Mouse (Mus musculus) MEL (cell line): Measurements from ENCODE around the gene Cblc. TPM values are rescaled to one million over a fixed set of nuclear protein-coding genes. Genes with fewer than 3 reads are reported as not detected.
A peak's percentile ranks its signal among the peaks of the same experiment; 100 is the strongest.

Experiments
- DNase-seq: peaks from one replicate; pipeline ENCODE4 v3.0.0; 2011; ENCODE audit warnings: low read depth, low spot score
- H3K27ac ChIP-seq: 2 replicates; pipeline ENCODE4 v1.5.1; 2012; ENCODE audit warnings: low read depth, mild to moderate bottlenecking, control low read depth, low read length, moderate library complexity; ENCODE audit not compliant: control insufficient read depth
- H3K27me3 ChIP-seq, 2 experiments: fragments of 150-350 bp in 1 of 2; sonication (generic) in 1 of 2; 2 replicates each; pipeline ENCODE4 v1.6.1; 2012; ENCODE audit warnings: low read length in 2 of 2, mild to moderate bottlenecking in 2 of 2, improper control_type of control experiment in 1 of 2, moderate library complexity in 1 of 2; ENCODE audit not compliant: insufficient read depth in 2 of 2, control insufficient read depth in 1 of 2
- H3K36me3 ChIP-seq, 2 experiments: 2 replicates each; pipeline ENCODE4 v1.6.1; 2012 to 2014; ENCODE audit warnings: low read length in 2 of 2, improper control_type of control experiment in 1 of 2, inconsistent platforms in 1 of 2, mild to moderate bottlenecking in 1 of 2; ENCODE audit not compliant: insufficient read depth in 2 of 2, control insufficient read depth in 1 of 2
- H3K4me1 ChIP-seq, 2 experiments: fragments of 150-350 bp in 1 of 2; sonication (generic) in 1 of 2; 2 replicates each; pipeline ENCODE4 v1.6.1; 2012; ENCODE audit warnings: low read length in 2 of 2, improper control_type of control experiment in 1 of 2, mild to moderate bottlenecking in 1 of 2; ENCODE audit not compliant: insufficient read depth in 2 of 2, control insufficient read depth in 1 of 2
- H3K4me3 ChIP-seq, 2 experiments: fragments of 150-350 bp in 1 of 2; sonication (generic) in 1 of 2; 2 replicates each; pipeline ENCODE4 v1.5.1; 2012; ENCODE audit warnings: low read depth in 2 of 2, low read length in 2 of 2, mild to moderate bottlenecking in 2 of 2, moderate library complexity in 2 of 2, control low read depth in 1 of 2, improper control_type of control experiment in 1 of 2; ENCODE audit not compliant: control insufficient read depth in 1 of 2, insufficient read depth in 1 of 2
- H3K79me2 ChIP-seq: 2 replicates; pipeline ENCODE4 v1.6.1; 2012; ENCODE audit warnings: mild to moderate bottlenecking, low read length, moderate library complexity; ENCODE audit not compliant: control insufficient read depth, poor library complexity, insufficient read depth
- H3K9ac ChIP-seq: 2 replicates; pipeline ENCODE4 v1.6.1; 2012; ENCODE audit warnings: low read depth, mild to moderate bottlenecking, control low read depth, low read length, moderate library complexity; ENCODE audit not compliant: control insufficient read depth, poor library complexity, severe bottlenecking
- H3K9me3 ChIP-seq: fragments of 150-350 bp; sonication (generic); replicated peaks from 2 replicates; pipeline ENCODE4 v1.6.1; 2012; ENCODE audit warnings: mild to moderate bottlenecking, low read length, improper control_type of control experiment, moderate library complexity; ENCODE audit not compliant: insufficient read depth
- CHD1 ChIP-seq: IDR thresholded peaks from 2 replicates; pipeline ENCODE4 v1.6.1; 2012; ENCODE audit warnings: low read depth, mild to moderate bottlenecking, inconsistent platforms, low read length, improper control_type of control experiment
- CHD2 ChIP-seq: IDR thresholded peaks from 2 replicates; pipeline ENCODE4 v1.6.1; 2011; ENCODE audit warnings: low read length, improper control_type of control experiment
- CTCF ChIP-seq, 3 experiments: IDR thresholded peaks in 2 of 3; conservative IDR thresholded peaks in 1 of 3; 2 replicates each; pipeline ENCODE4 v1.5.1; 2011 to 2012; ENCODE audit warnings: low read length in 3 of 3, low read depth in 2 of 3, mild to moderate bottlenecking in 2 of 3, improper control_type of control experiment in 1 of 3, inconsistent platforms in 1 of 3, mixed read lengths in 1 of 3, moderate library complexity in 1 of 3; ENCODE audit not compliant: control insufficient read depth in 1 of 3, insufficient read depth in 1 of 3, poor library complexity in 1 of 3, severe bottlenecking in 1 of 3
- ELF1 ChIP-seq: IDR thresholded peaks from 2 replicates; pipeline ENCODE4 v1.6.1; 2014; ENCODE audit warnings: low read depth, mild to moderate bottlenecking, inconsistent platforms, low read length, improper control_type of control experiment, moderate library complexity
- EP300 ChIP-seq, 2 experiments: IDR thresholded peaks; 2 replicates each; pipeline ENCODE4 v1.6.1; 2011; ENCODE audit warnings: improper control_type of control experiment in 2 of 2, low read length in 2 of 2, low read depth in 1 of 2, mild to moderate bottlenecking in 1 of 2
- ETS1 ChIP-seq: IDR thresholded peaks from 2 replicates; pipeline ENCODE4 v1.6.1; 2012; ENCODE audit warnings: low read depth, mild to moderate bottlenecking, inconsistent platforms, low read length, improper control_type of control experiment, moderate library complexity
- GABPA ChIP-seq: IDR thresholded peaks from 2 replicates; pipeline ENCODE4 v1.6.1; 2012; ENCODE audit warnings: low read depth, mild to moderate bottlenecking, inconsistent platforms, low read length, improper control_type of control experiment, moderate library complexity
- GATA1 ChIP-seq: IDR thresholded peaks from 2 replicates; pipeline ENCODE4 v1.6.1; 2011; ENCODE audit warnings: low read depth, low read length, improper control_type of control experiment
- HCFC1 ChIP-seq: IDR thresholded peaks from 2 replicates; pipeline ENCODE4 v1.6.1; 2012; ENCODE audit warnings: low read depth, mild to moderate bottlenecking, inconsistent platforms, low read length, improper control_type of control experiment, moderate library complexity
- JUND ChIP-seq: IDR thresholded peaks from 2 replicates; pipeline ENCODE4 v1.6.1; 2011; ENCODE audit warnings: low read depth, mild to moderate bottlenecking, improper control_type of control experiment, low read length
- KAT2A ChIP-seq: conservative IDR thresholded peaks from 2 replicates; pipeline ENCODE4 v1.6.1; 2012; ENCODE audit warnings: low read depth, low read length, improper control_type of control experiment, inconsistent platforms
- MAFK ChIP-seq: IDR thresholded peaks from 2 replicates; pipeline ENCODE4 v1.6.1; 2011; ENCODE audit warnings: low read depth, mild to moderate bottlenecking, low read length, improper control_type of control experiment, borderline replicate concordance
- MAX ChIP-seq: IDR thresholded peaks from 2 replicates; pipeline ENCODE4 v1.6.1; 2011; ENCODE audit warnings: low read length, improper control_type of control experiment
- MAZ ChIP-seq: IDR thresholded peaks from 2 replicates; pipeline ENCODE4 v1.6.1; 2012; ENCODE audit warnings: low read depth, mild to moderate bottlenecking, inconsistent platforms, low read length, improper control_type of control experiment
- MEF2A ChIP-seq: IDR thresholded peaks from 2 replicates; pipeline ENCODE4 v1.6.1; 2014; ENCODE audit warnings: low read depth, mild to moderate bottlenecking, inconsistent platforms, low read length, improper control_type of control experiment; ENCODE audit not compliant: poor library complexity, insufficient replicate concordance, severe bottlenecking; ENCODE audit errors: extremely low read depth
- MXI1 ChIP-seq: IDR thresholded peaks from 2 replicates; pipeline ENCODE4 v1.6.1; 2011; ENCODE audit warnings: mild to moderate bottlenecking, low read depth, low read length, improper control_type of control experiment
- MYB ChIP-seq: IDR thresholded peaks from 2 replicates; pipeline ENCODE4 v1.6.1; 2011; ENCODE audit warnings: mild to moderate bottlenecking, low read depth, low read length, improper control_type of control experiment
- MYC ChIP-seq: IDR thresholded peaks from 2 replicates; pipeline ENCODE4 v1.6.1; 2011; ENCODE audit warnings: low read depth, mild to moderate bottlenecking, low read length, improper control_type of control experiment, moderate library complexity
- NELFE ChIP-seq: IDR thresholded peaks from 2 replicates; pipeline ENCODE4 v1.6.1; 2011; ENCODE audit warnings: low read depth, low read length, improper control_type of control experiment
- NRF1 ChIP-seq: IDR thresholded peaks from 2 replicates; pipeline ENCODE4 v1.6.1; 2014; ENCODE audit warnings: low read depth, mild to moderate bottlenecking, inconsistent platforms, low read length, improper control_type of control experiment, moderate library complexity; ENCODE audit not compliant: poor library complexity, insufficient read depth, severe bottlenecking
- POLR2A ChIP-seq, 2 experiments: IDR thresholded peaks; 2 replicates each; pipeline ENCODE4 v1.6.1; 2011 to 2012; ENCODE audit warnings: low read length in 2 of 2, mild to moderate bottlenecking in 2 of 2, control low read depth in 1 of 2, improper control_type of control experiment in 1 of 2, low read depth in 1 of 2, moderate library complexity in 1 of 2; ENCODE audit not compliant: control insufficient read depth in 1 of 2, insufficient read depth in 1 of 2, poor library complexity in 1 of 2
- POLR2AphosphoS2 ChIP-seq: IDR thresholded peaks from 2 replicates; pipeline ENCODE4 v1.6.1; 2011; ENCODE audit warnings: low read length, improper control_type of control experiment
- POLR2AphosphoS5 ChIP-seq: IDR thresholded peaks from 2 replicates; pipeline ENCODE4 v1.6.1; 2012; ENCODE audit warnings: low read depth, borderline replicate concordance, mild to moderate bottlenecking, inconsistent platforms, low read length, moderate library complexity, mixed read lengths
- RAD21 ChIP-seq: IDR thresholded peaks from 2 replicates; pipeline ENCODE4 v1.6.1; 2011; ENCODE audit warnings: mild to moderate bottlenecking, low read depth, low read length, improper control_type of control experiment
- RCOR1 ChIP-seq: IDR thresholded peaks from 2 replicates; pipeline ENCODE4 v1.6.1; 2012; ENCODE audit warnings: low read depth, mild to moderate bottlenecking, inconsistent platforms, low read length, improper control_type of control experiment
- SIN3A ChIP-seq: IDR thresholded peaks from 2 replicates; pipeline ENCODE4 v1.6.1; 2012; ENCODE audit warnings: low read length, improper control_type of control experiment, inconsistent platforms
- TAL1 ChIP-seq: IDR thresholded peaks from 2 replicates; pipeline ENCODE4 v1.6.1; 2012; ENCODE audit warnings: mild to moderate bottlenecking, inconsistent platforms, low read length, moderate library complexity, mixed read lengths
- TBP ChIP-seq: IDR thresholded peaks from 2 replicates; pipeline ENCODE4 v1.8.0; 2011; ENCODE audit warnings: low read depth, low read length, improper control_type of control experiment
- TCF12 ChIP-seq: IDR thresholded peaks from 2 replicates; pipeline ENCODE4 v1.6.1; 2014; ENCODE audit warnings: low read depth, mild to moderate bottlenecking, inconsistent platforms, low read length, improper control_type of control experiment, moderate library complexity
- UBTF ChIP-seq: IDR thresholded peaks from 2 replicates; pipeline ENCODE4 v1.6.1; 2012; ENCODE audit warnings: low read depth, mild to moderate bottlenecking, inconsistent platforms, low read length, improper control_type of control experiment, moderate library complexity, borderline replicate concordance; ENCODE audit not compliant: insufficient read depth
- USF1 ChIP-seq: IDR thresholded peaks from 2 replicates; pipeline ENCODE4 v1.6.1; 2014; ENCODE audit warnings: low read depth, mild to moderate bottlenecking, inconsistent platforms, low read length, improper control_type of control experiment, moderate library complexity
- USF2 ChIP-seq, 2 experiments: IDR thresholded peaks; 2 replicates each; pipeline ENCODE4 v1.6.1; 2011 to 2012; ENCODE audit warnings: improper control_type of control experiment in 2 of 2, low read length in 2 of 2, borderline replicate concordance in 1 of 2, inconsistent platforms in 1 of 2, low read depth in 1 of 2, mild to moderate bottlenecking in 1 of 2; ENCODE audit not compliant: insufficient read depth in 1 of 2
- ZKSCAN1 ChIP-seq: IDR thresholded peaks from 2 replicates; pipeline ENCODE4 v1.6.1; 2012; ENCODE audit warnings: low read depth, mild to moderate bottlenecking, inconsistent platforms, low read length, improper control_type of control experiment, moderate library complexity
- ZMIZ1 ChIP-seq: IDR thresholded peaks from 2 replicates; pipeline ENCODE4 v1.6.1; 2012; ENCODE audit warnings: low read depth, mild to moderate bottlenecking, inconsistent platforms, low read length, improper control_type of control experiment, moderate library complexity
- polyA plus RNA-seq, 2 experiments: library from polyadenylated mRNA; stranded (reverse) in 1 of 2; unstranded in 1 of 2; fragments of >175 nt in 1 of 2; fragments of >200 nt in 1 of 2; gene quantifications; 2 replicates each; pipeline versions ENCODE4 v1.2.1 to v1.2.4; 2012; ENCODE audit warnings: low replicate concordance in 2 of 2, low read depth in 1 of 2; ENCODE audit not compliant: insufficient read length in 2 of 2, insufficient read depth in 1 of 2, missing spikeins in 1 of 2
- total RNA-seq: library from RNA; depleted of rRNA; stranded (reverse); fragments of 300-350 nt; gene quantifications from 2 replicates; pipeline ENCODE4 v1.2.3, GENCODE M21; 2012

Gene Cblc
- total and polyA plus RNA-seq, 3 experiments: not detected

DNA sequence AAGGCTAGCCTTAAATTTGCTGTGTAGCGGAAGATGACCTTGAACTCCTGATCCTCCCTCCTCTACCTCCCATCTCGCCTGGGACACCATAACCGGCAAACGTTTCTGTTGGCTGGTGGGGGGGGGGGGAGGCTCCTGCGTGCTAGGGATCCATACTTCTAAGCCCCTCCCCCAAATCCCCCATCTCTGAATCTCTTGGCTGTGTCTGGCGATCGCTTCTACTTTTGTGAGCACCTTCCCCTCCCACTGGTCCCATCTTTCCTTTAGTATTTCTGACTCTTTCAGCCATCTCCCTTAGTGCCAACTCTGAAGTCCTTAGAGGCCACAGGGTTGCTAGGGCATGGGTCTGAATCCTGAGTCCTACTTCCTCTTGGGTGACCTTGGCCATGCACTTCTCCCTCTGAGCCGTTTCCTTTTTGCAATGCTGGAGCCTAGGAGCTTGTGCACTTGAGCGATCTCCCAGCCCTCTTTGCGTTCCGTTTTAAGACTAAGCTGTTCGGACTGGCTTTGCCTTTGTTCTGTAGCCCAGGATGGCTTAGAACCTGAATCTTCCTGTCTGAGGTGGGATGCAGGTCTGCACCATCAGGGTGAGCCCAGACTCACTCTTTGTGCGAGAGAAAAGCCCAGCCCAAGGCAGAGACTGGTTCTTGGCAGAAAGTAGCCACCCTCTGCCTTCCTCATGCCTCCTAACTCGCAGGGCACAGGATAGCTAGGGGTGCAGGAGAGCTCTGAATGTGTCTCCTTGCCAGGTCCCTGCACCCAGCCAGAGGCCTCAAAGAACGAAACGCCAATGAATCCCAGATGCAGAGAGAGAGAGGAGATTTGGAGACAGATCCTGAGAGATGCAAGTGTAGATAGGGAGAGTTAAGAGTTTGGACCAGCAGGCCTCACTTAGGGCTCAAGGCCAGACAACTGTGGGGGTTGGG lies 26.9 kb upstream of the Cblc start:
- Histone ChIP-seq H3K27me3 (no peaks in the 10 kb centered on the region), H3K9me3 (no peaks in the 10 kb centered on the region), H3K4me1 (peaks cover 4 to 19% of the 10 kb centered on the region in 2 experiments), H3K79me2 (no peaks in the 10 kb centered on the region; the same call in 1 of the 2 replicates), H3K9ac (peak overlapping the region; percentile 76), H3K27ac (peak overlapping the region; percentile 78), H3K36me3 (peaks cover 0 to 10% of the 10 kb centered on the region in 2 experiments; a peak in 2 of 4 replicates), H3K4me3 (peak overlapping the region; percentile 62)
- DNase-seq: peak; percentile 83
- TF ChIP-seq RCOR1 (0 out of 2 replicates have a peak, but pooled peaks have one; percentile 1), USF1 (no peak), MAZ (no peak), MYB (no peak), CHD2 (no peak), CTCF (IDR thresholded peaks at IDR 0.05 in 2 of 3, conservative IDR thresholded peaks at IDR 0.05 in 1 of 3; ENCODE audit: control insufficient read depth in 1 of 3, insufficient read depth in 1 of 3, low read depth in 2 of 3, low read length in 3 of 3, poor library complexity in 1 of 3, severe bottlenecking in 1 of 3) (no peak), SIN3A (no peak), MAFK (no peak), MYC (0 out of 2 replicates have a peak, but pooled peaks have one; percentile 6), POLR2AphosphoS5 (no peak), EP300 (IDR thresholded peaks at IDR 0.05; ENCODE audit: low read depth in 1 of 2, low read length in 2 of 2) (no peak; a peak in 1 of 4 replicates), GATA1 (peak; percentile 28; the same call in 1 of the 2 replicates), ELF1 (no peak), JUND (no peak), RAD21 (no peak), POLR2AphosphoS2 (no peak), USF2 (IDR thresholded peaks at IDR 0.05; ENCODE audit: borderline replicate concordance in 1 of 2, insufficient read depth in 1 of 2, low read depth in 1 of 2, low read length in 2 of 2) (no peak), TBP (no peak), MAX (0 out of 2 replicates have a peak, but pooled peaks have one; percentile 11), TAL1 (no peak), KAT2A (no peak), UBTF (no peak), NRF1 (no peak), MXI1 (no peak; the same call in none of the 2 replicates), ETS1 (no peak), MEF2A (no peak), TCF12 (no peak), ZKSCAN1 (no peak), ZMIZ1 (no peak), POLR2A (IDR thresholded peaks at IDR 0.05; ENCODE audit: control insufficient read depth in 1 of 2, insufficient read depth in 1 of 2, low read depth in 1 of 2, low read length in 2 of 2, poor library complexity in 1 of 2) (0 out of 4 replicates have a peak, but pooled peaks of 1 of the 2 experiments have one; percentile 9), CHD1 (no peak), GABPA (no peak), HCFC1 (0 out of 2 replicates have a peak, but pooled peaks have one; percentile 12), NELFE (no peak; the same call in 1 of the 2 replicates)
